Mouse (Mus musculus): ENCODE data around the gene 2210016F16Rik.

- TF ChIP-seq CTCF (conservative IDR thresholded peaks at IDR 0.05; ENCODE audit: insufficient read depth, insufficient read length, low read depth, low read length) (no peak), POLR2A (IDR thresholded peaks at IDR 0.05; ENCODE audit: low read depth, low read length) (no peak)
These were observed 17.4 kb downstream of the 2210016F16Rik start for GRCm38 (mm10) chr13:58367641-58368040.

Data from kidney, adult 2 months (tissue).